Mouse (Mus musculus) brain, embryonic 14.5 days (tissue): ENCODE measurements at regions not wholly inside any gene's neighbourhood (a gene's known extent, or its start where the extent isn't known, plus 50 kb on each side); places are given as distances from the start of the nearest gene placed in this dataset.

Experiments
- DNase-seq: peaks from one replicate; pipeline ENCODE4 v3.0.0-alpha.2; 2011; ENCODE audit warnings: low read depth
- CTCF ChIP-seq: fragments of 200-500 bp; IDR thresholded peaks from 2 replicates; pipeline ENCODE4 v1.5.1; 2012; ENCODE audit warnings: inconsistent platforms, mild to moderate bottlenecking, moderate library complexity, borderline replicate concordance; ENCODE audit not compliant: insufficient read depth, insufficient read length; ENCODE audit errors: extremely low read depth
- POLR2A ChIP-seq: fragments of 200-500 bp; IDR thresholded peaks from 2 replicates; pipeline ENCODE4 v1.6.1; 2012; ENCODE audit warnings: mild to moderate bottlenecking, inconsistent platforms, borderline replicate concordance; ENCODE audit not compliant: poor library complexity, insufficient read depth, insufficient read length, severe bottlenecking; ENCODE audit errors: extremely low read depth

DNA sequence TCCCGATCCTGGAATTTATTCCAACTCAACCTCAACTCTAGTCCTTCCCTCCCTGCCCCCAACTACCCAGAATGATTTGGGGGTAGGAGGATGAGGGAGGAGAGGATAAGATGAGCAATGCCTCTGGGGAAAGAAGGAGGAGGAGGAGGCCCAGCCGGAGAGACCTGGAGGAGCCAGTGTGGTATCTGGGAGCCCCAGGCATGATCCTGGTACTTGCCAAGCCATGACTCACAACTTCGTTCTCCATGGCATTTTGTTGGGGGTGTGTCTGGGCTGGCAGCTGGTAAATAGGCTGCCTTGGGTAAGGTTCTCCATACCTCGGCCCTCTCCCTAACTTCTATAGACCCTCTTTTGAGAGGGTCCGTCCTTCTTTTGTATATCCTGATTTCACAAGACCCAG is 81.2 kb upstream of the Hoxc13 start:
- no peak for DNase-seq
- TF ChIP-seq POLR2A (no peak), CTCF (no peak)

- TF ChIP-seq POLR2A (no peak), CTCF (no peak)
Observed at GRCm38 (mm10) chr15:102862374-102862773, 58.5 kb upstream of the Hoxc13 start.

DNA sequence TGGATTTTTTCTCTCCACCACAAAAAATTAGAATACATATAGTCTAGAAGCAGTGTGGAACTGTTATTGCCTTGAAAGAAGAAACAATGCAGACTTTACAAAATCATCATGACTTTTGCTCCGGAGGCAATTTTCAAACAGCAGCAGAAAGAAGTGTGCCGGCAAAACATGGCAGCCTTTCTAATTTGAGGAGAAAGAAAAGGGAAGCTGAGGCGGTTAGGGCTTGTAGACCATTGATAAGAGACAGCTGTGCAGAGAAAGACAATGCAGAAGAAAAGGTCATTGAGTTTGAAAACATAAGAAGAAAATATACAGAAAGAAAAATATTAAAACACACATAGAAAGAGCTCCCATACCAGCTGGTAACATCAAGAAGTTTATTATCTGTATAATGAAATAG is 54.1 kb upstream of the Hoxc13 start:
- TF ChIP-seq CTCF (no peak), POLR2A (no peak)
- no peak for DNase-seq

More at GRCm38 (mm10) chr15:102862374-102862773, 58.5 kb upstream of the Hoxc13 start:
- no peak for DNase-seq
